Mouse (Mus musculus) liver, embryonic 16.5 days (tissue): ENCODE measurements around the gene Cabp4. TPM values are rescaled to one million over a fixed set of nuclear protein-coding genes. Genes with fewer than 3 reads are reported as not detected.

Experiments
- ATAC-seq: fragments of 200-750 bp; cut with Nextera tagmentation; 2 replicates; pipeline ENCODE4 v1.8.0; 2017; ENCODE audit warnings: low read depth, mild to moderate bottlenecking, moderate number of reproducible peaks, moderate library complexity
- H3K27ac ChIP-seq: fragments of 300-500 bp; sonication (generic); 2 replicates; pipeline ENCODE4 v1.5.1; 2014; ENCODE audit warnings: mild to moderate bottlenecking, low read length
- H3K27me3 ChIP-seq: fragments of 300-500 bp; sonication (generic); 2 replicates; pipeline ENCODE4 v1.6.1; 2014; ENCODE audit warnings: low read depth, low read length, mixed read lengths; ENCODE audit not compliant: control insufficient read depth, insufficient read depth
- H3K36me3 ChIP-seq: fragments of 300-500 bp; sonication (generic); 2 replicates; pipeline ENCODE4 v1.6.1; 2014; ENCODE audit warnings: mild to moderate bottlenecking; ENCODE audit not compliant: control insufficient read depth, insufficient read depth
- H3K4me1 ChIP-seq: fragments of 300-500 bp; sonication (generic); 2 replicates; pipeline ENCODE4 v1.6.1; 2014; ENCODE audit warnings: low read depth, low read length, mixed read lengths; ENCODE audit not compliant: control insufficient read depth
- H3K4me2 ChIP-seq: fragments of 300-500 bp; sonication (generic); 2 replicates; pipeline ENCODE4 v1.6.1; 2014; ENCODE audit warnings: low read depth, low read length, mixed read lengths
- H3K4me3 ChIP-seq: fragments of 300-500 bp; sonication (generic); 2 replicates; pipeline ENCODE4 v1.5.1; 2014; ENCODE audit warnings: low read depth, mild to moderate bottlenecking, low read length
- H3K9ac ChIP-seq: fragments of 300-500 bp; sonication (generic); 2 replicates; pipeline ENCODE4 v1.6.1; 2014; ENCODE audit warnings: low read depth, low read length
- H3K9me3 ChIP-seq: fragments of 300-500 bp; sonication (generic); replicated peaks from 2 replicates; pipeline ENCODE4 v1.6.1; 2016; ENCODE audit warnings: low read length; ENCODE audit not compliant: control insufficient read depth
- WGBS: fragments of 180-500 bp; shearing (Covaris S2); extraction: QIAGEN DNeasy Blood & Tissue Kit; methylation state at CpG from one replicate; pipeline ENCODE4 v1.1.7; 2014; ENCODE audit not compliant: insufficient replicate concordance; 5-methylcytosine and 5-hydroxymethylcytosine counted together
- polyA plus RNA-seq: library from polyadenylated mRNA; unstranded; fragments of >200 nt; fragmentation: Nextera tagmentation; extraction: Ambion mirVana; gene quantifications from 2 replicates; pipeline ENCODE4 v1.2.1, GENCODE M21; 2015

Cabp4 gene
- polyA plus RNA-seq, 1 experiment from 2014 or later, result 0.18 TPM

DNA sequence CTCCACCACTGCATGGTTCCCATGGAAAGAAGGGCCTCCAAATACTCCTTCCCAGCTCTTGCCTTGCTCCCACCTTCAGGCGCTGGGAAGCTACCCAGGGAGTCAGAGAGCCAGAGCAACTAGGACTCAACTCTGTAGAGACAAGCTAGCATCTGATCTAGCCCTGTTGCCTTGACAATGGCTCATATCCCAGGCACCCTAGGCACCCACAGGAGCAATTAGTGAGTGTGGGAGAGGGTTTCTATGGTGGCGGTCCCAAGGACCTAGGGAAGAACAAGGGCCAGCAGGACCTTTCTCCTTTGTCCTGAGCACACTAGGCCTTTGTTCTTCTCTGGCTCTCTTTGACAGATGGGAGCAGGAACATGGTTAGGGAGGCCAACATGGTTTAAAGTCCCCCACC is 39.9 kb upstream of the Cabp4 start:
- Histone ChIP-seq H3K9me3 (no peaks in the 10 kb centered on the region), H3K4me1 (peaks cover 16% of the 10 kb centered on the region), H3K9ac (no peak overlapping the region), H3K36me3 (no peaks in the 10 kb centered on the region), H3K4me3 (no peak overlapping the region), H3K4me2 (no peak overlapping the region), H3K27me3 (no peaks in the 10 kb centered on the region), H3K27ac (no peak overlapping the region)
- 59% methylated on average over 2 of the region's 2 CpGs for whole genome bisulfite sequencing
- no peak for ATAC-seq

- Histone ChIP-seq H3K27me3 (no peaks in the 10 kb centered on the region), H3K36me3 (no peaks in the 10 kb centered on the region), H3K27ac (no peak overlapping the region), H3K4me3 (no peak overlapping the region), H3K4me1 (peaks cover 16% of the 10 kb centered on the region), H3K4me2 (no peak overlapping the region), H3K9me3 (no peaks in the 10 kb centered on the region), H3K9ac (no peak overlapping the region)
- 43% methylated on average over 3 of the region's 3 CpGs for WGBS
- ATAC-seq, result no peak
These were observed 38.1 kb upstream of the Cabp4 start for GRCm38 (mm10) chr19:4181892-4182291.

DNA sequence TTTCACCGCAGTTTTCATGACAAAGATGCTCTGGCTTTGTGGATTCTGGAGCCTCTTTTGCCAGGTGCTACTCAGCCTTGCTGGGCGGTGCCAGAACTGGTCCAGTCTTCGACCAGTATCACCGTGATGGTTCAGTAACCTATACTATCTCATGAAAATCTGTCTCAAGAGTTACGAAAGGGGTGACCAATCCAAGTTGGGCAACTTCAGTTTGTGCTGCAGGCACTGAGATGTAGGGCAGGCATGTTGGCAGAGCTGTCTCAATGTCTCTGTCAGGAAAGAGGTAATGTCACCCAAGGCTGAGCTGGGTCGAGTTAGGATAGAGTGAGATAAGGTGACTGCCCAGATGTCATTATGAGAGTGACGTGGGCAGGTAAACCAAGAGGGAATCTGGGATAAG is 36.6 kb upstream of the Cabp4 start:
- WGBS, result 70% methylated on average over 7 of the region's 7 CpGs

GRCm38 (mm10) chr19:4175368-4175947 is 31.6 kb upstream of the Cabp4 start, which contains the start of gene Carns1:
TSS of gene Carns1 (minus strand) at chr19:4175479.
- ATAC-seq, result peak; percentile 26; the same call in 1 of the 2 replicates
- Histone ChIP-seq H3K4me1 (peaks cover 6% of the 10 kb centered on the region), H3K4me2 (peak within 1 kb of the TSS; percentile 38; the same call in 1 of the 2 replicates), H3K9ac (no peak within 1 kb of the TSS), H3K9me3 (no peaks in the 10 kb centered on the region), H3K4me3 (no peak within 1 kb of the TSS), H3K27ac (no peak within 1 kb of the TSS), H3K36me3 (no peaks in the 10 kb centered on the region), H3K27me3 (no peaks in the 10 kb centered on the region)
- WGBS, result 22% methylated on average over 11 of the region's 11 CpGs

More for the DNA sequence above, 36.6 kb upstream of the Cabp4 start:
- no peak overlapping the region for H3K4me3 ChIP-seq
- no peaks in the 10 kb centered on the region for H3K9me3 ChIP-seq
- H3K27me3 ChIP-seq, result no peaks in the 10 kb centered on the region
- no peak overlapping the region for H3K4me2 ChIP-seq
- peaks cover 15% of the 10 kb centered on the region for H3K4me1 ChIP-seq
- H3K36me3 ChIP-seq, result no peaks in the 10 kb centered on the region
- no peak for ATAC-seq
- no peak overlapping the region for H3K27ac ChIP-seq
- no peak overlapping the region for H3K9ac ChIP-seq

DNA sequence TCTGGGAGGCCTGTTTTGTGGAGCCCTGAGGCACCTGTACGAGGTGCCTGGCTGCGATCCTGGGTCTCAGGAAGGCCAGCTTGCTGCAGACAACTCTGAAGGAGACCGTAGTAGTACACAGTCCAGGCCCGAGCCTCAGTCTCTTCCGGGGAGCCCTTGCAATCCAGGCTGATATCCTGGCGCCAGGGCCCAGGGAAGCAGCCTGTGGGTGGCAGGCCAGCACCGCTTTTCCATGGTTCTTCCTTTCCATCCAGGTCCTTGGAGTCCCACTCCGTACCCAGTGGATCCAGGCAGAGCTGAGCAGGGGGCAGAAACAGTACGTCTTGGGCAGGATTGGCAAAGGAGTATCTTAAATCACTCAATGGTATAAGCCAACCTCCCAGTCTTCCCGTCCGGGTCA is 29.1 kb upstream of the Cabp4 start:
- no peak for ATAC-seq
- Histone ChIP-seq H3K27ac (no peak overlapping the region), H3K36me3 (no peaks in the 10 kb centered on the region), H3K9me3 (no peaks in the 10 kb centered on the region), H3K4me2 (no peak overlapping the region), H3K27me3 (no peaks in the 10 kb centered on the region), H3K4me3 (no peak overlapping the region), H3K4me1 (peaks cover 14% of the 10 kb centered on the region), H3K9ac (no peak overlapping the region; the same call in 1 of the 2 replicates)
- WGBS, result 65% methylated on average over 11 of the region's 11 CpGs

DNA sequence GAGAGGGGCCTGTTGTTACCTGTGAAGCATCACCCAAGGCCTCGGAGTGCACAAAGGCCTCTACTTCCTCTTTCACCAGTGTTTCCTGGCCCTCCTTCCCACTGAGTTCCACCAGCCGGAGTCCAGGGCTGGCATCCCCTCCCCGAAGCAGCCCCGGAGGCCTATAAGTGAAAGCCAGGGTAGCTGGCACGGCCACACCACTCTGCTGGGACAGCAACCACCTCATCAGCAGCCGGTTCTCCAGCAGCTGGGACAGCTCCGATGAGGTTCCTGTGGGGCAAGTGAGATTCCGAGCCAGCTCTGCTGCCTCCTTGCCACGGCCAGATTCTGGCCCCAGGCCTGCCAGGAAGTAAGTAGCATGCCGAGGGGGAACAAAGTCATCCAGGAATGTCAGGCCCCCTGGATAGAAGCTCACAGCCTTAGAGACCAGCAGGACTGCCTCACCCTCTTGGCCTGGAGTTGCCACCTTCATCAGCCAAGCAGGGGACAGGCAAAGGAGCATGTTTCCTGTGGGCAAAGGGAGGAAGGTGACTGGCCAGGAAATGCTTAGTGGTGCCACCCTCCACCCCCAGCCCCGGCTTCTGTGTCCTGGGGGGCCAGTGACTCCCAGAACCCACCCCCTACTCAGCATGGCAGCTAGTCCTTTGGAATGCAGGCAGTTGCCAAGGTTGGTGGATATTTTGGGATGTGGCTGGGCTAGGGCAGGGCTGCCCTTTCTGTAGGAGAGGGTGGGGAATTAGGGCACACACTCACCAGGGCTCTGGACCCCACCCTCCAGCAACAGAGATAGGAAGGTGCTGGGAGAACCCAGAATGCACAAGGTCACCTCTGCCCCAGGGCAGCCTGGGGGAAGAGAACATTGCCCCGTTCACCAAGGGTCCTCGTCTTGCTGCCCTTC is 27.8 kb upstream of the Cabp4 start:
- WGBS, result 37% methylated on average over 13 of the region's 13 CpGs
- Histone ChIP-seq H3K4me3 (no peak overlapping the region), H3K9me3 (no peaks in the 10 kb centered on the region), H3K4me1 (peaks cover 17% of the 10 kb centered on the region), H3K36me3 (no peaks in the 10 kb centered on the region), H3K27ac (no peak overlapping the region), H3K27me3 (no peaks in the 10 kb centered on the region), H3K9ac (no peak overlapping the region), H3K4me2 (no peak overlapping the region)
- no peak for ATAC-seq

DNA sequence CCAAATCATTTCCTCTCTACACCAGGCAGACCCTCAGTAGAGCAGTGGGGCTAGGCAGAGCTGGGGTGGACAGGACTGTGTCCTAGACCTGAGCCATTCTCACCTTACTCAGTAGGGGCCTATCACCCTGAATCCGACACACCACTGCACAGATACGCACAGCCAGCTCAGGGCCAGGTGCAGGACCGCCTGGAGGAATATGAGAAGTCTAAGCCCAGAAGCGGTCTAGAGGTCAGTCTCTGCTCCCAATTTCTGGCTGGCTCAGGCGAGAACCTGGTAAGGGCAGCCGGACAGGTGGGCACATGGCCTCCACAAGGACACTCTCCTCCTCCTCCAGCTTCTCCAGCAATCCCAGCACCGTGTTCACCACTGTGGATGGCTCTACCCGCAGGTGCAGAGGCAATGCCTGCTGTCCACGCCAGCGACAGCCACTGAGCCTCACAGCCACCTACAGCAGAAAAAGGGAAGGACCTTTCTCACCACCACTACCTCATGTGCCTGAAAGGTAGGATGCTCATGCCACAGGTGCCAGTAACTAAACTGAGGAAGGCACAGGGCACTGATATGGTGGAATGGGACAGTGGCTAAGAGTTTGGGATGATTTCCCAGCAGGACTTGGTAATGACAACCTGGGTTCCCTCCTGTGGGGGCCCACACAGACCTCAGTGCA is 27.0 kb upstream of the Cabp4 start:
- Histone ChIP-seq H3K4me2 (no peak overlapping the region), H3K27me3 (no peaks in the 10 kb centered on the region), H3K4me1 (peaks cover 17% of the 10 kb centered on the region), H3K9ac (no peak overlapping the region), H3K4me3 (no peak overlapping the region), H3K36me3 (no peaks in the 10 kb centered on the region), H3K9me3 (no peaks in the 10 kb centered on the region), H3K27ac (no peak overlapping the region)
- 70% methylated on average over 10 of the region's 10 CpGs for WGBS
- ATAC-seq, result no peak

DNA sequence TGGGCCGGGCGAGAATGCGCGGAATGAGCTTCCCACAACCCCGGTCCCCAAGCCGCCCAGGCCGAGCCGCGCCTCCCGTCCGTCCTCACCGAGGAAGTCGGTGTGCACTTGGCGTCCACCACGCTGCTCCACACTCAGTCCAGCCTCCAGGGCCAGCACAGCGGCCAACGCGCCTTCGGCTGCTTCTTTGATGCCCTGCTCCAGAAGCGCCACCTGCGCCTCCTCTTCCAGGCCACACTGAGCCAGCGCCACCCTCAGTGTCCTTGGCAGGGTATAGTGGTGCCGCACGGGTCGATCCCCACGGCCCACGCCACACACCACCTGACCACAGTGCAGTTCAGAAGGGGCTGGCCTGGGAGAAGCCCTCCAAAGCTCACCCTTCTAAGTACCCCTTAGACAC is 26.0 kb upstream of the Cabp4 start:
- peak overlapping the region; percentile 68 for H3K4me3 ChIP-seq
- no peaks in the 10 kb centered on the region for H3K36me3 ChIP-seq
- no peaks in the 10 kb centered on the region for H3K27me3 ChIP-seq
- no peaks in the 10 kb centered on the region for H3K9me3 ChIP-seq
- 13% methylated on average over 27 of the region's 27 CpGs for WGBS
- peaks cover 15% of the 10 kb centered on the region for H3K4me1 ChIP-seq
- peak overlapping the region; percentile 83 for H3K27ac ChIP-seq
- H3K4me2 ChIP-seq, result peak overlapping the region; percentile 98
- peak overlapping the region; percentile 82 for H3K9ac ChIP-seq
- ATAC-seq, result peak; percentile 2; the same call in 1 of the 2 replicates
